Mouse (Mus musculus) spleen, adult 12 weeks (tissue): ENCODE data around the gene Saa4.
"Not testable (repeated sequence)": the region's sequence is repeated elsewhere in the genome, so short reads cannot be mapped to it uniquely, and the experiment has no call there.

Experiments used
- DNase-seq: peaks from one replicate; pipeline ENCODE4 v3.0.0; 2022; ENCODE audit warnings: low spot score

Saa4 gene

GRCm38 (mm10) chr7:46715600-46715999, 16.8 kb downstream of the Saa4 start, which contains the start of gene Saa3:
Saa3 (minus strand) TSS chr7:46715700.
- no peak for DNase-seq

GRCm38 (mm10) chr7:46714518-46714917, 17.9 kb downstream of the Saa4 start:
- DNase-seq: peak; percentile 46

GRCm38 (mm10) chr7:46712250-46712649, 20.2 kb downstream of the Saa4 start:
- peak; percentile 8 for DNase-seq

- DNase-seq: peak; percentile 81
Measured at GRCm38 (mm10) chr7:46710390-46710844, 22.0 kb downstream of the Saa4 start, which contains the start of gene Saal1. Saal1 (minus strand) TSS chr7:46710680.

GRCm38 (mm10) chr7:46700521-46701025, 31.8 kb downstream of the Saa4 start:
- DNase-seq: no peak

- DNase-seq: no peak
Measured at GRCm38 (mm10) chr7:46696754-46697153, 35.6 kb downstream of the Saa4 start.

- DNase-seq: no peak
Measured at GRCm38 (mm10) chr7:46686827-46687226, 45.6 kb downstream of the Saa4 start.

- DNase-seq: no peak
Measured at GRCm38 (mm10) chr7:46680732-46681131, 51.7 kb downstream of the Saa4 start.

- DNase-seq: not testable (repeated sequence)
Measured at GRCm38 (mm10) chr7:46679044-46679443, 53.4 kb downstream of the Saa4 start.

- no peak for DNase-seq
Measured at GRCm38 (mm10) chr7:46678417-46678816, 54.0 kb downstream of the Saa4 start.
